ENCODE assay signal across 8 mouse cellular contexts in the genomic region with DNA sequence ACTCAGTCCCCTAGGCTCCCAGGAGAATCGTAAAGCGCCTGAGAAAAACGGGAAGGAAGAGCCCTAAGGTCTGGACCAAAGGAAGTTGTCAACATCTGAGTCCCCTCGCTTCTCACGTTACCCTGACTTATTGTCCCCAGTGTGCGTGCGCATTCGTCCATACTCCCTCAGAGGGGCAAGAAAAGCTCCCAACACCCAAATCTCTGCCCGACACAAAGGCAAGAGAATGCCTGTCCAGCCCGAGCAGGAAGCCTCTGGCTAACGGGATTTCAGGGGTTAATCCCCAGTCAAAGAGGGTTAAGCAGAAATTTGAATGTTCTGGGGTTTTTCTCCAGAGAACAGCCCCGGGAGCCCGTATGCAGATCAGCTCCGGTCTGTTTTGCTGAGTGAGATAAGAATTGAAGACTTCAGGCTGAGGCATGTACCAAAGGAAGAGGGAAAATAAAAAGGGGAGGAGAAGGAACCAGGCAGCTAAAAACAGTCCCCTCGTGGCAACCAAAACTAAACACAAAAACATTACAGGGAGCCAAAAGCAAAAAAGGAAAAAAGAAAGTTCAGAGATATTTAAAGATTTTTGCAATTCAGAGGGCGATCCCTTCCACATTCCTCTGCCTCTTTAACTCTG. TPM values are rescaled to one million over a fixed set of nuclear protein-coding genes. Genes with fewer than 3 reads are reported as not detected.
DNase-seq lines count a peak whose midpoint lies in the region; ATAC-seq and TF ChIP-seq lines count a peak whose summit lies in the region.

No protein-coding gene starts in this region.

- no peaks in the 10 kb centered on the region for H3K9me3 ChIP-seq in E14TG2a.4 (ENCODE audit: low read length)
- H3K9me3 ChIP-seq in embryonic facial prominence, embryonic 10.5 days, result no peaks in the 10 kb centered on the region
- no peaks in the 10 kb centered on the region for H3K9me3 ChIP-seq in liver, embryonic 12.5 days (replicated peaks)
- H3K9me3 ChIP-seq in neural tube, embryonic 11.5 days (ENCODE audit: control insufficient read depth, low read length), result no peaks in the 10 kb centered on the region

- WGBS in embryonic facial prominence, embryonic 10.5 days, result under 1% methylated on average over 16 of the region's 16 CpGs
- under 1% methylated on average over 16 of the region's 16 CpGs for WGBS in liver, embryonic 12.5 days (ENCODE audit: insufficient replicate concordance)
- WGBS in neural tube, embryonic 11.5 days, result 0% methylated on average over 16 of the region's 16 CpGs

- DNase-seq in embryonic facial prominence, embryonic 10.5 days (ENCODE audit: low spot score), result peak; percentile 58
- DNase-seq in heart, postnatal 36 days, result peak; percentile 40 to 52
- DNase-seq in neural tube, embryonic 11.5 days (ENCODE audit: low spot score), result peak; percentile 42
- DNase-seq in adrenal gland, postnatal 14 days, result no peak
- DNase-seq in left cerebral cortex, postnatal 36 days (ENCODE audit: low spot score in 2 of 2), result no peak

- no peaks in the 10 kb centered on the region for H3K36me3 ChIP-seq in E14TG2a.4 (ENCODE audit: insufficient read depth, low read length)
- H3K36me3 ChIP-seq in embryonic facial prominence, embryonic 10.5 days (replicated peaks), result no peaks in the 10 kb centered on the region
- no peaks in the 10 kb centered on the region for H3K36me3 ChIP-seq in liver, embryonic 12.5 days
- H3K36me3 ChIP-seq in neural tube, embryonic 11.5 days (ENCODE audit: control insufficient read depth, insufficient read depth, low read length), result no peaks in the 10 kb centered on the region

- no peak for ATAC-seq in liver, embryonic 12.5 days
- no peak for ATAC-seq in neural tube, embryonic 11.5 days (ENCODE audit: insufficient read depth, low FRiP score, low TSS enrichment)
- no peak for ATAC-seq in granulocyte monocyte progenitor cell, adult 5-6 weeks (replicated peaks; ENCODE audit: poor library complexity, severe bottlenecking)

- H3K9ac ChIP-seq in liver, embryonic 12.5 days, result no peak overlapping the region
- no peak overlapping the region for H3K9ac ChIP-seq in neural tube, embryonic 11.5 days (ENCODE audit: low read length)

- no peak overlapping the region for H3K27ac ChIP-seq in embryonic facial prominence, embryonic 10.5 days (replicated peaks)
- H3K27ac ChIP-seq in liver, embryonic 12.5 days, result no peak overlapping the region
- no peak overlapping the region for H3K27ac ChIP-seq in neural tube, embryonic 11.5 days (ENCODE audit: low read depth, low read length)

- peak overlapping the region; percentile 81 for H3K4me2 ChIP-seq in liver, embryonic 12.5 days
- H3K4me2 ChIP-seq in neural tube, embryonic 11.5 days (ENCODE audit: low read depth), result peak overlapping the region; percentile 86

- TF ChIP-seq CTCF in E14TG2a.4 (conservative IDR thresholded peaks at IDR 0.05; ENCODE audit: low read length), result no peak

- intact Hi-C loops in heart, postnatal 36 days (cut with DNase I), result loop anchor here (10.0 kb wide), 1 partner anchor 389 kb away; a partner anchor contains a TSS
- intact Hi-C loops in left cerebral cortex, postnatal 36 days (cut with DNase I), result no loop called here

- peak overlapping the region; percentile 84 for H3K4me3 ChIP-seq in E14TG2a.4 (replicated peaks; ENCODE audit: low read length)
- H3K4me3 ChIP-seq in embryonic facial prominence, embryonic 10.5 days, result peak overlapping the region; percentile 73
- H3K4me3 ChIP-seq in liver, embryonic 12.5 days, result peak overlapping the region; percentile 30; the same call in 1 of the 2 replicates
- peak overlapping the region; percentile 40; the same call in 1 of the 2 replicates for H3K4me3 ChIP-seq in neural tube, embryonic 11.5 days (ENCODE audit: low read depth, low read length)

- peaks cover 84% of the 10 kb centered on the region for H3K27me3 ChIP-seq in E14TG2a.4 (ENCODE audit: insufficient read depth, low read length)
- peaks cover 91% of the 10 kb centered on the region for H3K27me3 ChIP-seq in embryonic facial prominence, embryonic 10.5 days (replicated peaks; ENCODE audit: low read depth, poor library complexity, severe bottlenecking)
- peaks cover 100% of the 10 kb centered on the region for H3K27me3 ChIP-seq in liver, embryonic 12.5 days (replicated peaks)
- H3K27me3 ChIP-seq in neural tube, embryonic 11.5 days (ENCODE audit: control insufficient read depth, insufficient read depth, low read length), result peaks cover 45% of the 10 kb centered on the region

- H3K4me1 ChIP-seq in E14TG2a.4 (replicated peaks; ENCODE audit: low read depth, low read length), result peaks cover 71% of the 10 kb centered on the region
- peaks cover 59% of the 10 kb centered on the region for H3K4me1 ChIP-seq in embryonic facial prominence, embryonic 10.5 days
- H3K4me1 ChIP-seq in liver, embryonic 12.5 days, result peaks cover 40% of the 10 kb centered on the region
- peaks cover 19% of the 10 kb centered on the region; the same call in 1 of the 2 replicates for H3K4me1 ChIP-seq in neural tube, embryonic 11.5 days (ENCODE audit: control insufficient read depth, insufficient read depth, low read length)

RNA-seq across cellular contexts. Expression of a gene that starts 21.3 kb away (rescaled TPM):
- not detected in 2 replicates for polyA plus RNA-seq in embryonic facial prominence, embryonic 10.5 days (2016; fragmentation: Nextera tagmentation; extraction: Ambion mirVana)
- not detected for total RNA-seq in heart, postnatal 36 days (2021)
- not detected in 2 replicates for polyA plus RNA-seq in liver, embryonic 12.5 days (2016; fragmentation: Nextera tagmentation; extraction: Ambion mirVana)
- not detected in 2 replicates for polyA plus RNA-seq in neural tube, embryonic 11.5 days (2014; fragmentation: Nextera tagmentation; extraction: Ambion mirVana)
- not detected in 2 replicates for total RNA-seq in granulocyte monocyte progenitor cell, adult 5-6 weeks (2014; fragmentation: Nextera tagmentation)
- 0.17 and 1.1 TPM in 2 replicates for total RNA-seq in granulocyte monocyte progenitor cell, adult 5-6 weeks (2017)
- not detected in 2 replicates for total RNA-seq in adrenal gland, postnatal 14 days (2021)
- total RNA-seq in left cerebral cortex, postnatal 36 days (2021), result not detected

RNA-seq across cellular contexts. Expression of a gene that starts 32.0 kb away (rescaled TPM):
- polyA plus RNA-seq in embryonic facial prominence, embryonic 10.5 days (2016; fragmentation: Nextera tagmentation; extraction: Ambion mirVana), result 1.5 and 2.1 TPM in 2 replicates
- total RNA-seq in heart, postnatal 36 days (2021), result 10 to 100 TPM in 1 of 2 experiments, 1 to 10 TPM in 1; 5.0 to 17.9 TPM
- polyA plus RNA-seq in liver, embryonic 12.5 days (2016; fragmentation: Nextera tagmentation; extraction: Ambion mirVana), result 2.3 and 2.4 TPM in 2 replicates
- 2.3 and 3.2 TPM in 2 replicates for polyA plus RNA-seq in neural tube, embryonic 11.5 days (2014; fragmentation: Nextera tagmentation; extraction: Ambion mirVana)
- not detected in 2 replicates for total RNA-seq in granulocyte monocyte progenitor cell, adult 5-6 weeks (2014; fragmentation: Nextera tagmentation)
- total RNA-seq in granulocyte monocyte progenitor cell, adult 5-6 weeks (2017), result 8.7 and 12.8 TPM in 2 replicates
- 2.4 and 4.8 TPM in 2 replicates for total RNA-seq in adrenal gland, postnatal 14 days (2021)
- 1 to 10 TPM in 1 of 2 experiments, under 1 TPM in 1; 0.68 to 1.2 TPM for total RNA-seq in left cerebral cortex, postnatal 36 days (2021)

Comparison
In these comparisons a context has a peak if more than half of its experiments do, and no peak if none do; other contexts are left out.
1. H3K4me3 ChIP-seq: peak in every context shown above with its lines; median percentile 84 in E14TG2a.4; 73 in embryonic facial prominence, embryonic 10.5 days; 40 in neural tube, embryonic 11.5 days; 30 in liver, embryonic 12.5 days.
2. DNase-seq: peak in embryonic facial prominence, embryonic 10.5 days (single experiment), heart, postnatal 36 days (2 of 2) and neural tube, embryonic 11.5 days (single experiment); none in adrenal gland, postnatal 14 days (single experiment) and left cerebral cortex, postnatal 36 days (0 of 2).